In the genomic region with DNA sequence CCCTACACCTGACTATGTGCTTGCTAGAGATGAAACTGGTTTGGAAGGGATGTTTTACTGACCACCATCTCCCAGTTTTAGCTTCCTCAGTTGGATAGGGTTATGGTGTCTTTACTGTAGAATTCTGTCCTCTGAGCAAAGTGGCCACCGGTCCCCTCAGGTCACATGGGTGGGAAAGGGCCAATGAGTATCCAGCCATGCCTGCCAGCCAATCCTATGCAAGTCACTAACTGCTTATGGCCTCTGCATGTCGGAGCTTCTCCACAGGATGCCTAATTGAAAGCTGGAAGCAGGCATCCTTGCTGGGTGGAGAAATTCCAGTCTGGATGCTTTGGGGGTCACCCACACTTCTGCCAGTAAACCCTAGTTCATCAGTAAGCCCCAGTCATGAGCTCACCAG, we compare ENCODE assay signal across 9 mouse cellular contexts. TPM values are rescaled to one million over a fixed set of nuclear protein-coding genes. Genes with fewer than 3 reads are reported as not detected.
A peak's percentile ranks its signal among the peaks of the same experiment; 100 is the strongest.
DNase-seq lines count a peak whose midpoint lies in the region; ATAC-seq and TF ChIP-seq lines count a peak whose summit lies in the region.
"Had no signal": no experiment of that assay in that cellular context is flagged by ENCODE, and none has a peak within 500 bp of the region (broad histone marks: within the 10 kb centered on the region; RNA-seq: fewer than 3 reads in every experiment).

No protein-coding gene starts in this region.

- H3K27me3 ChIP-seq in MEL (ENCODE audit: control insufficient read depth in 1 of 2, insufficient read depth in 2 of 2, low read length in 2 of 2) = no peaks in the 10 kb centered on the region
- H3K27me3 ChIP-seq in hindbrain, embryonic 11.5 days (ENCODE audit: control insufficient read depth, insufficient read depth, low read length) = no peaks in the 10 kb centered on the region
- peaks cover 7% of the 10 kb centered on the region for H3K27me3 ChIP-seq in midbrain, embryonic 12.5 days
- H3K27me3 ChIP-seq: stomach, embryonic 15.5 days had no signal

- no peak for TF ChIP-seq POLR2A in MEL (IDR thresholded peaks at IDR 0.05; ENCODE audit: control insufficient read depth in 1 of 2, insufficient read depth in 1 of 2, low read depth in 1 of 2, low read length in 2 of 2, poor library complexity in 1 of 2)

- WGBS in hindbrain, embryonic 11.5 days = 2% methylated on average over 2 of the region's 2 CpGs
- 5% methylated on average over 2 of the region's 2 CpGs for WGBS in midbrain, embryonic 12.5 days

- no peak overlapping the region for H3K27ac ChIP-seq in MEL (ENCODE audit: control insufficient read depth, low read depth, low read length)
- no peak overlapping the region for H3K27ac ChIP-seq in hindbrain, embryonic 11.5 days (ENCODE audit: low read depth, low read length)
- no peak overlapping the region for H3K27ac ChIP-seq in midbrain, embryonic 12.5 days (replicated peaks)
- H3K27ac ChIP-seq: stomach, embryonic 15.5 days had no signal

- H3K4me3 ChIP-seq in MEL (ENCODE audit: control insufficient read depth in 1 of 2, insufficient read depth in 1 of 2, low read depth in 2 of 2, low read length in 2 of 2) = no peak overlapping the region
- no peak overlapping the region for H3K4me3 ChIP-seq in hindbrain, embryonic 11.5 days (ENCODE audit: low read depth, low read length)
- no peak overlapping the region for H3K4me3 ChIP-seq in midbrain, embryonic 12.5 days
- H3K4me3 ChIP-seq: stomach, embryonic 15.5 days had no signal

- H3K4me1 ChIP-seq in MEL (ENCODE audit: control insufficient read depth in 1 of 2, insufficient read depth in 2 of 2, low read length in 2 of 2) = peaks cover 0 to 7% of the 10 kb centered on the region in 2 experiments; a peak in 1 of 4 replicates
- no peaks in the 10 kb centered on the region for H3K4me1 ChIP-seq in hindbrain, embryonic 11.5 days (replicated peaks; ENCODE audit: control insufficient read depth, insufficient read depth, low read length)
- peaks cover 11% of the 10 kb centered on the region; the same call in 1 of the 2 replicates for H3K4me1 ChIP-seq in midbrain, embryonic 12.5 days
- H3K4me1 ChIP-seq: stomach, embryonic 15.5 days had no signal

- H3K9me3 ChIP-seq in MEL (replicated peaks; ENCODE audit: insufficient read depth, low read length) = no peaks in the 10 kb centered on the region
- H3K9me3 ChIP-seq in hindbrain, embryonic 11.5 days (ENCODE audit: control insufficient read depth, low read length) = no peaks in the 10 kb centered on the region
- H3K9me3 ChIP-seq in midbrain, embryonic 12.5 days = no peaks in the 10 kb centered on the region
- H3K9me3 ChIP-seq: stomach, embryonic 15.5 days had no signal

- peaks cover 11 to 14% of the 10 kb centered on the region in 2 experiments for H3K36me3 ChIP-seq in MEL (ENCODE audit: control insufficient read depth in 1 of 2, insufficient read depth in 2 of 2, low read length in 2 of 2)
- 0 out of 2 replicates have a peak, but pooled peaks cover 4% of the 10 kb centered on the region for H3K36me3 ChIP-seq in hindbrain, embryonic 11.5 days (ENCODE audit: control insufficient read depth, insufficient read depth, low read length)
- H3K36me3 ChIP-seq in midbrain, embryonic 12.5 days = peaks cover 43% of the 10 kb centered on the region

- no peak for ATAC-seq in hindbrain, embryonic 11.5 days (ENCODE audit: low FRiP score)
- ATAC-seq in midbrain, embryonic 12.5 days (ENCODE audit: low FRiP score, low read depth) = no peak

- H3K79me2 ChIP-seq in MEL (ENCODE audit: control insufficient read depth, insufficient read depth, low read length, poor library complexity) = no peaks in the 10 kb centered on the region

- intact Hi-C loops in heart, postnatal 14 days (cut with DNase I) = no loop called here

- peak; percentile 82 for DNase-seq in heart, adult 11 months
- no peak for DNase-seq in heart, postnatal 14 days
- peak; percentile 55 for DNase-seq in MEL (ENCODE audit: low read depth, low spot score)
- DNase-seq in hindbrain, embryonic 11.5 days (ENCODE audit: low spot score) = peak; percentile 39
- DNase-seq in gastrocnemius, postnatal 4 days (ENCODE audit: low spot score in 2 of 2) = no peak
- no peak for DNase-seq in Muller cell, postnatal 12 days (ENCODE audit: inconsistent ontology term)
- DNase-seq in ovary, adult 18-20 months (ENCODE audit: low spot score) = no peak

- TF ChIP-seq CTCF in MEL (IDR thresholded peaks at IDR 0.05 in 2 of 3, conservative IDR thresholded peaks at IDR 0.05 in 1 of 3; ENCODE audit: control insufficient read depth in 1 of 3, insufficient read depth in 1 of 3, low read depth in 2 of 3, low read length in 3 of 3, poor library complexity in 1 of 3, severe bottlenecking in 1 of 3) = no peak

- TF ChIP-seq RAD21 in MEL (IDR thresholded peaks at IDR 0.05; ENCODE audit: low read depth, low read length) = no peak

- no peak overlapping the region for H3K9ac ChIP-seq in MEL (ENCODE audit: control insufficient read depth, low read depth, low read length, poor library complexity, severe bottlenecking)
- H3K9ac ChIP-seq in hindbrain, embryonic 11.5 days (ENCODE audit: low read depth, low read length) = no peak overlapping the region
- H3K9ac ChIP-seq in midbrain, embryonic 12.5 days (replicated peaks) = peak overlapping the region; percentile 5; the same call in 1 of the 2 replicates
- H3K9ac ChIP-seq: stomach, embryonic 15.5 days had no signal

- H3K4me2 ChIP-seq in hindbrain, embryonic 11.5 days (replicated peaks; ENCODE audit: low read depth, low read length) = no peak overlapping the region; the same call in 1 of the 2 replicates
- H3K4me2 ChIP-seq in midbrain, embryonic 12.5 days (replicated peaks) = peak overlapping the region; percentile 32
- H3K4me2 ChIP-seq: stomach, embryonic 15.5 days had no signal

- no peak for TF ChIP-seq EP300 in MEL (IDR thresholded peaks at IDR 0.05; ENCODE audit: low read depth in 1 of 2, low read length in 2 of 2)

TF ChIP-seq in MEL, 35 proteins besides CTCF, POLR2A, EP300 and RAD21:
- TF ChIP-seq MYB (IDR thresholded peaks at IDR 0.05; ENCODE audit: low read depth, low read length) (no peak), POLR2AphosphoS2 (IDR thresholded peaks at IDR 0.05; ENCODE audit: low read length) (0 out of 2 replicates have a peak, but pooled peaks have one; percentile 61), USF1 (IDR thresholded peaks at IDR 0.05; ENCODE audit: low read depth, low read length) (peak; percentile 83), USF2 (IDR thresholded peaks at IDR 0.05; ENCODE audit: borderline replicate concordance in 1 of 2, insufficient read depth in 1 of 2, low read depth in 1 of 2, low read length in 2 of 2) (peak in 1 of 2 experiments; percentile 37; a peak in 1 of 4 replicates), TCF12 (IDR thresholded peaks at IDR 0.05; ENCODE audit: low read depth, low read length) (no peak)

RNA-seq across cellular contexts. Expression of gene Rbx1, which starts 10.5 kb away (rescaled TPM):
- 100 to 1,000 TPM; 120 to 130 TPM for total RNA-seq in heart, postnatal 14 days (2021)
- total RNA-seq in MEL (2012; rRNA removed) = 307 and 316 TPM in 2 replicates
- 100 to 1,000 TPM; 228 to 778 TPM for polyA plus RNA-seq in MEL (2012; ENCODE audit: insufficient read depth in 1 of 2, insufficient read length in 2 of 2, low read depth in 1 of 2, low replicate concordance in 2 of 2, missing spikeins in 1 of 2)
- polyA plus RNA-seq in hindbrain, embryonic 11.5 days (2014; fragmentation: Nextera tagmentation; extraction: Ambion mirVana) = 531 and 563 TPM in 2 replicates
- 493 and 541 TPM in 2 replicates for polyA plus RNA-seq in midbrain, embryonic 12.5 days (2016; fragmentation: Nextera tagmentation; extraction: Ambion mirVana)
- total RNA-seq in gastrocnemius, postnatal 4 days (2021) = 100 to 1,000 TPM; 126 to 134 TPM

Comparison
In these comparisons a context has a peak if more than half of its experiments do, and no peak if none do; other contexts are left out.
1. DNase-seq: peak in heart, adult 11 months (single experiment), MEL (single experiment) and hindbrain, embryonic 11.5 days (single experiment); none in heart, postnatal 14 days (0 of 2), gastrocnemius, postnatal 4 days (0 of 2), Muller cell, postnatal 12 days (single experiment) and ovary, adult 18-20 months (single experiment).